Mouse (Mus musculus) MEL-GATA-1-ER (cell line): ENCODE data around the gene Rragc.
A peak's percentile ranks its signal among the peaks of the same experiment; 100 is the strongest.
"Not testable (repeated sequence)": the region's sequence is repeated elsewhere in the genome, so short reads cannot be mapped to it uniquely, and the experiment has no call there.

Source experiments
- DNase-seq: peaks from one replicate; pipeline ENCODE4 v3.0.0-alpha.2; 2012; ENCODE audit warnings: low read depth; ENCODE audit errors: extremely low read depth

The Rragc gene

GRCm38 (mm10) chr4:123916748-123917547, at the start of gene Rragc:
Gene Rragc, plus strand, starts transcription at chr4:123917446.
- DNase-seq, result peak; percentile 83

- no peak for DNase-seq
Observed at GRCm38 (mm10) chr4:123893726-123894125, 23.5 kb upstream of the Rragc start.

GRCm38 (mm10) chr4:123894295-123894694, 23.0 kb upstream of the Rragc start:
- DNase-seq, result no peak

- DNase-seq, result no peak
Observed at GRCm38 (mm10) chr4:123898696-123899095, 18.6 kb upstream of the Rragc start.

- DNase-seq, result no peak
Observed at GRCm38 (mm10) chr4:123903432-123903831, 13.8 kb upstream of the Rragc start.

- peak; percentile 94 for DNase-seq
Observed at GRCm38 (mm10) chr4:123904333-123905125, 12.7 kb upstream of the Rragc start, which contains the start of gene Mycbp. Gene Mycbp, plus strand, starts transcription at chr4:123904832.

GRCm38 (mm10) chr4:123905126-123905668, 12.0 kb upstream of the Rragc start:
- DNase-seq, result no peak

- no peak for DNase-seq
Observed at GRCm38 (mm10) chr4:123911503-123911902, 5.7 kb upstream of the Rragc start.

GRCm38 (mm10) chr4:123912431-123912830, 4.8 kb upstream of the Rragc start:
- DNase-seq, result no peak

- DNase-seq, result no peak
Observed at GRCm38 (mm10) chr4:123917548-123918140, 398 bp downstream of the Rragc start, which contains the start of gene 4930535I16Rik. Gene 4930535I16Rik, minus strand, starts transcription at chr4:123918022.

GRCm38 (mm10) chr4:123918851-123919250, 1.6 kb downstream of the Rragc start:
- DNase-seq, result no peak

- no peak for DNase-seq
Observed at GRCm38 (mm10) chr4:123921055-123921565, 3.9 kb downstream of the Rragc start.

- DNase-seq, result peak; percentile 69
Observed at GRCm38 (mm10) chr4:123927961-123928360, 10.7 kb downstream of the Rragc start.

- DNase-seq, result no peak
Observed at GRCm38 (mm10) chr4:123929994-123930393, 12.7 kb downstream of the Rragc start.

GRCm38 (mm10) chr4:123934306-123934705, 17.1 kb downstream of the Rragc start:
- DNase-seq, result no peak

GRCm38 (mm10) chr4:123936059-123936458, 18.8 kb downstream of the Rragc start:
- DNase-seq, result no peak

GRCm38 (mm10) chr4:123939838-123940237, 22.6 kb downstream of the Rragc start:
- peak; percentile 76 for DNase-seq

- not testable (repeated sequence) for DNase-seq
Observed at GRCm38 (mm10) chr4:123940878-123941277, 23.6 kb downstream of the Rragc start.

GRCm38 (mm10) chr4:123946701-123947100, 29.5 kb downstream of the Rragc start:
- DNase-seq, result no peak

GRCm38 (mm10) chr4:123947149-123947548, 29.9 kb downstream of the Rragc start:
- DNase-seq, result no peak

- no peak for DNase-seq
Observed at GRCm38 (mm10) chr4:123948901-123949300, 31.7 kb downstream of the Rragc start.
